Mouse (Mus musculus) neural tube, embryonic 15.5 days (tissue): Measurements from ENCODE around the gene Olfm2. TPM values are rescaled to one million over a fixed set of nuclear protein-coding genes. Genes with fewer than 3 reads are reported as not detected.
A peak's percentile ranks its signal among the peaks of the same experiment; 100 is the strongest.
"Not testable (repeated sequence)": the region's sequence is repeated elsewhere in the genome, so short reads cannot be mapped to it uniquely, and the experiment has no call there.

Source experiments
- ATAC-seq: fragments of 200-750 bp; cut with Nextera tagmentation; 2 replicates; pipeline ENCODE4 v1.8.0; 2017; ENCODE audit warnings: mild to moderate bottlenecking, moderate TSS enrichment, moderate library complexity; ENCODE audit not compliant: low FRiP score
- H3K27ac ChIP-seq: fragments of 300-500 bp; sonication (generic); replicated peaks from 2 replicates; pipeline ENCODE4 v1.5.1; 2015; ENCODE audit warnings: mild to moderate bottlenecking, inconsistent platforms
- H3K27me3 ChIP-seq: fragments of 300-500 bp; sonication (generic); replicated peaks from 2 replicates; pipeline ENCODE4 v1.6.1; 2015; ENCODE audit warnings: inconsistent platforms
- H3K36me3 ChIP-seq: fragments of 300-500 bp; sonication (generic); 2 replicates; pipeline ENCODE4 v1.6.1; 2015; ENCODE audit warnings: inconsistent platforms
- H3K4me1 ChIP-seq: fragments of 300-500 bp; sonication (generic); 2 replicates; pipeline ENCODE4 v1.6.1; 2015; ENCODE audit warnings: inconsistent platforms
- H3K4me2 ChIP-seq: fragments of 300-500 bp; sonication (generic); 2 replicates; pipeline ENCODE4 v1.6.1; 2015; ENCODE audit warnings: inconsistent platforms, mild to moderate bottlenecking, moderate library complexity
- H3K4me3 ChIP-seq: fragments of 300-500 bp; sonication (generic); replicated peaks from 2 replicates; pipeline ENCODE4 v1.5.1; 2015; ENCODE audit warnings: mild to moderate bottlenecking, inconsistent platforms
- H3K9ac ChIP-seq: fragments of 300-500 bp; sonication (generic); replicated peaks from 2 replicates; pipeline ENCODE4 v1.6.1; 2015; ENCODE audit warnings: mild to moderate bottlenecking, inconsistent platforms
- H3K9me3 ChIP-seq: fragments of 300-500 bp; sonication (generic); replicated peaks from 2 replicates; pipeline ENCODE4 v1.6.1; 2016; ENCODE audit warnings: inconsistent platforms
- WGBS: fragments of 180-500 bp; shearing (Covaris S2); methylation state at CpG from one replicate; pipeline ENCODE4 v1.1.7; 2015; ENCODE audit warnings: mixed read lengths; 5-methylcytosine and 5-hydroxymethylcytosine counted together
- polyA plus RNA-seq: library from polyadenylated mRNA; unstranded; fragments of >200 nt; fragmentation: Nextera tagmentation; extraction: Ambion mirVana; gene quantifications from 2 replicates; pipeline ENCODE4 v1.2.1, GENCODE M21; 2015

The Olfm2 gene
- polyA plus RNA-seq, 1 experiment from 2014 or later = 224 TPM

- H3K4me2 ChIP-seq, H3K27me3 ChIP-seq, ATAC-seq, H3K9me3 ChIP-seq, H3K4me3 ChIP-seq, H3K9ac ChIP-seq, H3K36me3 ChIP-seq: not testable (repeated sequence)
- WGBS = 85% methylated on average over 2 of the region's 2 CpGs
- Histone ChIP-seq H3K4me1 (peaks cover 23% of the 10 kb centered on the region), H3K27ac (peak overlapping the region; percentile 70; the same call in 1 of the 2 replicates)
Measured at GRCm38 (mm10) chr9:20690449-20690848, 55.7 kb downstream of the Olfm2 start.

GRCm38 (mm10) chr9:20689913-20690312, 56.2 kb downstream of the Olfm2 start:
- H3K9ac ChIP-seq = no peak overlapping the region
- peak; percentile 60 for ATAC-seq
- H3K27me3 ChIP-seq = no peaks in the 10 kb centered on the region
- H3K4me3 ChIP-seq = no peak overlapping the region
- H3K9me3 ChIP-seq = no peaks in the 10 kb centered on the region
- H3K4me2 ChIP-seq = no peak overlapping the region
- H3K4me1 ChIP-seq = peaks cover 18% of the 10 kb centered on the region
- peak overlapping the region; percentile 70 for H3K27ac ChIP-seq
- H3K36me3 ChIP-seq = no peaks in the 10 kb centered on the region
- WGBS = 4% methylated on average over 4 of the region's 4 CpGs

DNA sequence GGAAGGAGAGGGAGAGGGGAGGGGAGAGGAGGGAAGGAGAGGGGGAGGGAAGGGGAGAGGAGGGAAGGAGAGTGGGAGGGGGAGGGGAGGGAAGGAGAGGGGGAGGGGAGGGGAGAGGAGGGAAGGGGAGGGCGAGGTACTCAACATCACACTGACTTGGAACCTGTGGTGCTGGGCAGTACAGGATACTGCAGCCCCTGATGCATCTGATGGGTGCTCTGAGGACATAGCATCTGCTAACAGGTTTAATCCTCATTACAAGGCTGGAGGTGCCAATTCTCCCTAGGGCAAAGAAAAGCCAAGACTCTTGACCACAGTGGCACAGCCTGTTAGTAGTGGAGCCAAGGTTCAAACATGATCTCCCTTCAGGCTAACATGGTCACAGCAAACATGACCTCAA, 56.7 kb downstream of the Olfm2 start:
- no peaks in the 10 kb centered on the region for H3K27me3 ChIP-seq
- H3K27ac ChIP-seq = peak overlapping the region; percentile 70
- H3K9ac ChIP-seq = no peak overlapping the region
- H3K4me3 ChIP-seq = no peak overlapping the region
- no peaks in the 10 kb centered on the region for H3K36me3 ChIP-seq
- no peaks in the 10 kb centered on the region for H3K9me3 ChIP-seq
- peaks cover 13% of the 10 kb centered on the region for H3K4me1 ChIP-seq
- H3K4me2 ChIP-seq = no peak overlapping the region
- WGBS = 75% methylated on average over 1 of the region's 1 CpGs
- ATAC-seq = peak; percentile 51

- Histone ChIP-seq H3K4me1 (peaks cover 17% of the 10 kb centered on the region), H3K4me3 (no peak overlapping the region), H3K4me2 (no peak overlapping the region), H3K9me3 (no peaks in the 10 kb centered on the region), H3K9ac (no peak overlapping the region), H3K36me3 (no peaks in the 10 kb centered on the region), H3K27ac (no peak overlapping the region), H3K27me3 (no peaks in the 10 kb centered on the region)
- ATAC-seq = no peak
- 63% methylated on average over 16 of the region's 17 CpGs for WGBS
Measured at GRCm38 (mm10) chr9:20685081-20685861, 60.9 kb downstream of the Olfm2 start.

DNA sequence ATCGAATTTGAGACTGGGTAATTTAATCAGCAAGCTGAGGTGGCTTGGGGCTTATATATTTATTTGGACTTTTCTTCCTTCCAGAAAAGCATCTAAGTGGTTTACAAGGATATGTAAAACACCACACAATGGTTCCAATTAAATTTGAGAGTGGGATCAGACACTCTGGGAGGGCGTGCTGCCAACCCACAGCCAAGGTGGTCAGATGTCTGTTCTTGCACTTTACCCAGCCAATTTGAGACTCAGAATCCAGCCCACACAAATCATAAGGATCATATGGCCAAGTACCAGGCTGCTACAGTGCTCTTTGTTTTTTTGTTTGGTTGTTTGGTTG, 63.8 kb downstream of the Olfm2 start:
- no peak overlapping the region for H3K4me2 ChIP-seq
- H3K4me3 ChIP-seq = no peak overlapping the region
- no peaks in the 10 kb centered on the region for H3K27me3 ChIP-seq
- H3K36me3 ChIP-seq = no peaks in the 10 kb centered on the region
- no peaks in the 10 kb centered on the region for H3K9me3 ChIP-seq
- peaks cover 16% of the 10 kb centered on the region for H3K4me1 ChIP-seq
- H3K9ac ChIP-seq = no peak overlapping the region
- H3K27ac ChIP-seq = peak overlapping the region; percentile 35; the same call in 1 of the 2 replicates
- no peak for ATAC-seq
- WGBS = 48% methylated on average over 2 of the region's 2 CpGs

GRCm38 (mm10) chr9:20681546-20682388, 64.4 kb downstream of the Olfm2 start:
- Histone ChIP-seq H3K27me3 (no peaks in the 10 kb centered on the region), H3K9me3 (no peaks in the 10 kb centered on the region), H3K4me3 (no peak overlapping the region), H3K36me3 (no peaks in the 10 kb centered on the region; the same call in 1 of the 2 replicates), H3K4me2 (no peak overlapping the region), H3K4me1 (peaks cover 16% of the 10 kb centered on the region), H3K9ac (no peak overlapping the region), H3K27ac (peak overlapping the region; percentile 35; the same call in 1 of the 2 replicates)
- 56% methylated on average over 7 of the region's 7 CpGs for WGBS
- peak; percentile 50 for ATAC-seq

DNA sequence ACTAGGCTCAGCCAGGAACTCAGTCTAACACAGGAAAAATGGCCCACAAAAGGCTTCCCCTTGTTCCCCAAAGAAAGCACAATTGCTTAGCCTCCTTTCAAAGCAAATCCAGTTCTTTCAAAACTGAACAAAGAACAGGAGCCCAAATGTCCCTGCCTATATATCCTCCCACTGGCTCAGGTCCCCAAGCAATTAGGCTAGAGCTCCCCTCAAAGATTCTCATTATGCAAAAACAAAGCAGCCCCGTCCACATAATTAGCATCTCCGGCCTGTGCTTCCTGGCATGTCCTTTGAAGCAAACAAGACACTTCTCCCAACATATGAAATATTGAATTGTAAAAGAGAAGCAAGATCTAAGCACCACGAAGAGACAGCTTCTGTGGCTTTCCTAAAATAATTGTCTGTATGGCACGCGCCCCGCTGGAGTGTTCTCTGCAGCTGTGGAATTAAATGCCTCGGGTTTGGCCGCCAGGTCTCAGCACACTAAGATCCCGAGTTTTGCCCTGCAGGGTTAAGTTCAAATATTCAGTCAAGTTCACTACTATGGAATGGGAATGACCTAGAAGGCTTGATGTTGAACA, 65.7 kb downstream of the Olfm2 start:
- Histone ChIP-seq H3K27me3 (no peaks in the 10 kb centered on the region), H3K27ac (peak overlapping the region; percentile 10; the same call in 1 of the 2 replicates), H3K9ac (no peak overlapping the region), H3K4me3 (no peak overlapping the region), H3K4me1 (peaks cover 16% of the 10 kb centered on the region), H3K36me3 (no peaks in the 10 kb centered on the region; the same call in 1 of the 2 replicates), H3K9me3 (no peaks in the 10 kb centered on the region), H3K4me2 (no peak overlapping the region)
- 38% methylated on average over 9 of the region's 9 CpGs for WGBS
- no peak for ATAC-seq

DNA sequence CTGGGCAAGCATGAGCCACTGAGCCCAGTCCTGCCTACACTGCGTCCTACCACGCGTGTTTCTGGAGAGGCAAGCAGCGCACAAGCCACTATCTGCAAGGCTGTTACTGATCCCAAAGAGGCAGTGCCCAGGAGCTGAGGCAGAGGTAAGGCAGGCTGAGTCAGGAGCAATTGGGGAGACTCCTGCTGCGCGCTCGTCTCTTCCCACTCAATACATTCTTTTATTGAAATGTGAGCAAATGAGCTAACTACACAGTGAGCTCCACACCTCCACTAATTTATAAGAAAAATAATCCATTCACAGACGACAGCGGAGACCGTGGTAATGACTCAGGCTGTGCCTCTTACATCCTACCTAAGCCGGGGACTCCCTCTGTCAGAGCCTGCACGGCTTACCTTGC, 68.3 kb downstream of the Olfm2 start:
- H3K4me2 ChIP-seq = no peak overlapping the region
- H3K36me3 ChIP-seq = peaks cover 12% of the 10 kb centered on the region
- no peak for ATAC-seq
- H3K27ac ChIP-seq = no peak overlapping the region
- H3K4me1 ChIP-seq = peaks cover 16% of the 10 kb centered on the region
- H3K4me3 ChIP-seq = no peak overlapping the region
- H3K9me3 ChIP-seq = no peaks in the 10 kb centered on the region
- H3K27me3 ChIP-seq = no peaks in the 10 kb centered on the region
- 89% methylated on average over 12 of the region's 12 CpGs for WGBS
- H3K9ac ChIP-seq = no peak overlapping the region

GRCm38 (mm10) chr9:20672047-20672446, 74.1 kb downstream of the Olfm2 start:
- no peak overlapping the region for H3K27ac ChIP-seq
- no peaks in the 10 kb centered on the region for H3K9me3 ChIP-seq
- H3K4me3 ChIP-seq = no peak overlapping the region
- no peak overlapping the region for H3K4me2 ChIP-seq
- no peaks in the 10 kb centered on the region for H3K27me3 ChIP-seq
- no peak overlapping the region for H3K9ac ChIP-seq
- peaks cover 36% of the 10 kb centered on the region for H3K36me3 ChIP-seq
- 74% methylated on average over 16 of the region's 16 CpGs for WGBS
- no peaks in the 10 kb centered on the region for H3K4me1 ChIP-seq
- no peak for ATAC-seq

DNA sequence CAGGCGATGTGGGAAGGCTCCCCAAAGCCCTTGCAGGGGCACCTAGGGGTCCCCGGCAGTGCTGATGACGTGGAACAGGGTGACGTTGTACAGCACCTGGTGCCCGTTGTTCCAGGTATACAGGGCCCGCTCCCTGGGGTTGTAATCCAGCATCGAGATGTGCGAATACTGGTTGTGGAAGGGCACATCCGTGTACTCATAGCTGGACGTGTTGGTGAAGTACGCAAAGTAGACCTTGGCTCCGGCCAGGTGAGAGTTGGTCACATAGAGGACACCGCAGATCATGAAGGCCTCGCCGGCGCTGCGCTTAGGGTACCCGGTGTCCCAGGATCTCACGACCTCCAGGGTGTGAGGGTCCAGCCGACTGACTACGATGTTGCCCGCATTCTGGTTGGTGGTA, 78.1 kb downstream of the Olfm2 start:
- ATAC-seq = no peak
- H3K4me2 ChIP-seq = no peak overlapping the region
- 95% methylated on average over 22 of the region's 22 CpGs for WGBS

DNA sequence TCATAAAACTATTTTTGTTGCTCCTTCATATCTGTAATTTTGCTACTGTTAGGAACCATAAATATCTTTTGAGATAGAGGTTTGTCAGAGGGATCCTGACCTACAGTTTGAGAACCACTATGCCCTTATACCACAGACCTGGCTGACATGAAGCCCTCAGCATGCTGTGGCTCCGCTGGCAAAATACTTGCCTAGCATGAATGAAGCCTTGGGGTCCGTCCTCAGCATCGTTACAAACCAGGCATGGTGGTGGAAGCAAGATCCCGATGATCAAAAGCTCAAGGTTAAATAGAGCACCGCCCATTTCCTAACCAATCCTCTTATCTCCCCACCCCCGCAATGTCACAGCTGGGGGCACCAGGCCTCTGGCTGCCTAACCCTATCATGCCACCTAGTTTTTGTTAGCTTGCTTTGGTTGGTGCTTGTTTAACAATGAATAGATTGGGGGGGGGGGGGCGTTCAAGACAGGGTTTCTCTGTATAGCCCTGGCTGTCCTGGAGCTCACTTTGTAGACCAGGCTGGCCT, 79.6 kb downstream of the Olfm2 start:
- peaks cover 41% of the 10 kb centered on the region for H3K36me3 ChIP-seq
- peaks cover 49% of the 10 kb centered on the region for H3K4me1 ChIP-seq

More for the DNA sequence above, 78.1 kb downstream of the Olfm2 start:
- Histone ChIP-seq H3K4me3 (no peak overlapping the region), H3K27me3 (no peaks in the 10 kb centered on the region), H3K27ac (no peak overlapping the region), H3K4me1 (peaks cover 37% of the 10 kb centered on the region), H3K36me3 (peaks cover 29% of the 10 kb centered on the region), H3K9ac (no peak overlapping the region), H3K9me3 (no peaks in the 10 kb centered on the region)

More for the DNA sequence above, 79.6 kb downstream of the Olfm2 start:
- H3K4me3 ChIP-seq = no peak overlapping the region
- no peaks in the 10 kb centered on the region for H3K9me3 ChIP-seq
- no peak overlapping the region for H3K4me2 ChIP-seq
- no peaks in the 10 kb centered on the region for H3K27me3 ChIP-seq
- WGBS = 21% methylated on average over 7 of the region's 7 CpGs
- H3K27ac ChIP-seq = no peak overlapping the region
- no peak for ATAC-seq
- H3K9ac ChIP-seq = no peak overlapping the region
